Mouse (Mus musculus) embryonic fibroblast, embryonic 13.5 days (primary cell): Measurements from ENCODE around the gene 9230112D13Rik.

Experiments
- CTCF ChIP-seq: IDR thresholded peaks from 2 replicates; pipeline ENCODE4 v1.5.1; 2011; ENCODE audit warnings: mild to moderate bottlenecking, control low read depth, low read length, moderate library complexity, borderline replicate concordance; ENCODE audit not compliant: insufficient read depth
- POLR2A ChIP-seq: IDR thresholded peaks from 2 replicates; pipeline ENCODE4 v1.6.1; 2011; ENCODE audit warnings: low read depth, mild to moderate bottlenecking, control low read depth, low read length, moderate library complexity

DNA sequence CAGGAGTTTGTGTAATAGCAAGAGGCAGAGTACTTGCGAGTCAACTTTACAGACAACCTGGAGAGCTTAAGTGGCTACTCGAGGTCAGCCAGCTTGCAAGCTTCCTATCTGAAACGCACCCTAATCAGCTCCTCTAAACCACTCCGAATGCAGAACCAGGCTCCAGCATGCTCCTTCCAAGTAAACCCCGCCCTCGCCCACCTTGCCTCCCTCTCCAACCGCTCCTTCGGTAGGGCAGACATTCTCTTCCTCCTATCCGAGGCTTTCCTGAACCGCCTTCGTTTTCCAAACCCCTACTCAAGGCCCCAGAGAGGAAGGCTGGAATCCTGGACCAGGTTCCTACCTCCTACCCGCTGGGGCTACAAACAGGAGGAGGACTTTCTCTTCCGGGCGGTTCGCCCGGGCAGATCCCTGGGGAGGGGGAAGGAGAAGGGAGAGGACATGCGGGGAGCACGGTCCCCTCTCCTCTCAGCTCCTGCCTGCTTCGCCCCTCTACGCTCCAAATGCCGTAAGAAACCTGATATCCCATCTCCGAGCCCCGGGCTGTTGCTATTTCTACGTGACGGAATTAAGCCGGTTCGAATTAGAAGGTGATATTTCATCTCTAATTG, 25.9 kb upstream of the 9230112D13Rik start:
- TF ChIP-seq CTCF (no peak), POLR2A (peak; percentile 64)
